Mouse (Mus musculus) myocyte (in vitro differentiated cells): Measurements from ENCODE around the gene Ppp6r3. TPM values are rescaled to one million over a fixed set of nuclear protein-coding genes. Genes with fewer than 3 reads are reported as not detected.

Source experiments
- H3K27me3 ChIP-seq: one replicate; pipeline ENCODE4 v1.6.1; 2011; ENCODE audit not compliant: control insufficient read depth, insufficient read depth, insufficient read length
- H3K36me3 ChIP-seq: one replicate; pipeline ENCODE4 v1.6.1; 2011; ENCODE audit not compliant: control insufficient read depth, insufficient read depth
- H3K4me2 ChIP-seq: one replicate; pipeline ENCODE4 v1.6.1; 2011; ENCODE audit warnings: low read depth, control low read depth
- H3K4me3 ChIP-seq: one replicate; pipeline ENCODE4 v1.5.1; 2011; ENCODE audit warnings: mild to moderate bottlenecking, control low read depth, moderate library complexity
- H3K79me2 ChIP-seq: one replicate; pipeline ENCODE4 v1.6.1; 2011; ENCODE audit not compliant: control insufficient read depth, insufficient read depth
- H3ac ChIP-seq: one replicate; pipeline ENCODE4 v1.6.1; 2011; ENCODE audit not compliant: control insufficient read depth, insufficient read length
- CEBPB ChIP-seq: IDR thresholded peaks from 2 replicates; pipeline ENCODE4 v1.6.1; 2011; ENCODE audit warnings: mild to moderate bottlenecking, moderate library complexity; ENCODE audit not compliant: poor library complexity, insufficient read depth, severe bottlenecking
- E2F4 ChIP-seq: IDR thresholded peaks from one replicate; pipeline ENCODE4 v1.6.1; 2011; ENCODE audit warnings: mild to moderate bottlenecking, control low read depth, moderate library complexity; ENCODE audit not compliant: insufficient read depth
- MAX ChIP-seq: IDR thresholded peaks from one replicate; pipeline ENCODE4 v1.6.1; 2011; ENCODE audit warnings: low read depth, mild to moderate bottlenecking, control low read depth
- MYOD1 ChIP-seq, 3 experiments: IDR thresholded peaks; one replicate each; pipeline ENCODE4 v1.6.1; 2011; ENCODE audit warnings: control low read depth in 2 of 3, low read depth in 2 of 3, mild to moderate bottlenecking in 2 of 3, moderate library complexity in 1 of 3; ENCODE audit not compliant: insufficient read length in 2 of 3, control insufficient read depth in 1 of 3
- MYOG ChIP-seq, 3 experiments: IDR thresholded peaks; one replicate each; pipeline ENCODE4 v1.6.1; 2011; ENCODE audit warnings: control low read depth in 2 of 3, low read depth in 2 of 3, mild to moderate bottlenecking in 2 of 3; ENCODE audit not compliant: insufficient read length in 2 of 3, control insufficient read depth in 1 of 3, insufficient read depth in 1 of 3
- POLR2A ChIP-seq: IDR thresholded peaks from one replicate; pipeline ENCODE4 v1.6.1; 2011; ENCODE audit warnings: low read depth, mild to moderate bottlenecking, control low read depth, moderate library complexity; ENCODE audit not compliant: insufficient read length
- POLR2AphosphoS2 ChIP-seq: IDR thresholded peaks from one replicate; pipeline ENCODE4 v1.6.1; 2011; ENCODE audit warnings: low read depth, control low read depth; ENCODE audit not compliant: insufficient read length
- REST ChIP-seq: IDR thresholded peaks from one replicate; pipeline ENCODE4 v1.6.1; 2011; ENCODE audit warnings: mild to moderate bottlenecking, control low read depth, moderate library complexity; ENCODE audit not compliant: insufficient read depth, insufficient read length
- SRF ChIP-seq: IDR thresholded peaks from one replicate; pipeline ENCODE4 v1.6.1; 2011; ENCODE audit warnings: low read depth; ENCODE audit not compliant: control insufficient read depth, insufficient read length
- TCF12 ChIP-seq: IDR thresholded peaks from one replicate; pipeline ENCODE4 v1.6.1; 2011; ENCODE audit warnings: mild to moderate bottlenecking, control low read depth; ENCODE audit not compliant: poor library complexity, insufficient read depth, severe bottlenecking
- TCF3 ChIP-seq: IDR thresholded peaks from one replicate; pipeline ENCODE4 v1.6.1; 2011; ENCODE audit warnings: low read depth, control low read depth; ENCODE audit not compliant: insufficient read length
- USF1 ChIP-seq: IDR thresholded peaks from one replicate; pipeline ENCODE4 v1.6.1; 2011; ENCODE audit warnings: low read depth, mild to moderate bottlenecking, control low read depth, moderate library complexity
- polyA plus RNA-seq: library from polyadenylated mRNA; unstranded; fragments of >200 nt; fragmentation: generic; extraction: Trizol; gene quantifications from one replicate; pipeline ENCODE4 v1.2.1, GENCODE M21; 2012; ENCODE audit warnings: missing spikeins

Gene Ppp6r3
- polyA plus RNA-seq, 1 experiment: 20.2 TPM

DNA sequence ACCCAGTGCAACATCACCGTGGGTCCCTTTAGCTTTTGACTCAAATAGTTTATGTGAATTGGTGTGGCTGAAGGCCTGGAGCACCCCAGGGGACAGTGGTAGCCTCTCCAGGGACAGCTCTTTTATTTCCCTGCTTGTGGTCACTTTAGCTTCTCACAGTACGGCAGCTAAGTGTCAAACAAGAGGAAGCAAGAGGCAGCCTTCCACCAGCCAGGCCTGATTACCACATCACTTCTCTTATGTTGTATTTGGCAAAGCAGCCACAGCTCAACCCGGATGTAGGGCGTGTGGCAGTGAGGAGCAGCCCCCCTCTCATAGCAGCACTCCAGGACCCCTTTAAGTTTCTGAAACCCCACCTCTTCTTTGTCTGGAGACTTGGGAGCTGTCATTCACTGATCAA, 152.6 kb downstream of the Ppp6r3 start:
- Histone ChIP-seq H3K79me2 (no peaks in the 10 kb centered on the region), H3K4me2 (no peak overlapping the region), H3ac (no peak overlapping the region), H3K4me3 (no peak overlapping the region), H3K36me3 (no peaks in the 10 kb centered on the region), H3K27me3 (no peaks in the 10 kb centered on the region)
- TF ChIP-seq REST: no peak
- TF ChIP-seq E2F4: no peak
- TF ChIP-seq CEBPB: no peak

DNA sequence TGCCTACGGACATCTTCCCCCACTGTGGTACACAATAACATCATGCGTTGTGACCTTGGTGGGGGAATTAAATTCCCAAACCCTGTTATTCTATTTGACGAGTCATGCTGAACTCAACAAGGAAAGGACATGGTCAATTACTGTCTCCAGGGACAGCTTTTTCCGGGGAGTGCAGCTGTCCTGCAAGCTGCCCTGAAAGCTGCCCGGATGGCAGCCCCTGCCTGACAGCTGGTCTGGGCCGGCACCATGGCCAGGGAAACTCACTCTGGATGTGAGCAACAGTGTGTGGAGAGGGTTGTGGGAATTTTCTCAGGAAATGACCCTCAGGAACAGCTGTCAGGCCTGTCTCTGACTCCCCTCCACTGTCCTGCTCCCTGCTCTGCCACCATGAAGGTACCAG, 153.1 kb downstream of the Ppp6r3 start:
- TF ChIP-seq USF1: no peak
- peak; percentile 94 for TF ChIP-seq TCF3
- peak; percentile 0 to 98 (median 91) for TF ChIP-seq MYOD1 (IDR thresholded peaks at IDR 0.05; ENCODE audit: control insufficient read depth in 1 of 3, insufficient read length in 2 of 3, low read depth in 2 of 3)
- peak; percentile 94 for TF ChIP-seq TCF12
- no peak for TF ChIP-seq REST
- TF ChIP-seq MYOG (IDR thresholded peaks at IDR 0.05; ENCODE audit: control insufficient read depth in 1 of 3, insufficient read depth in 1 of 3, insufficient read length in 2 of 3, low read depth in 2 of 3): peak; percentile 89 to 99 (median 97)

GRCm38 (mm10) chr19:3419251-3419650, 156.3 kb downstream of the Ppp6r3 start:
- no peak overlapping the region for H3K4me2 ChIP-seq
- H3K36me3 ChIP-seq: no peaks in the 10 kb centered on the region
- no peak overlapping the region for H3ac ChIP-seq
- TF ChIP-seq MYOG (IDR thresholded peaks at IDR 0.05; ENCODE audit: control insufficient read depth in 1 of 3, insufficient read depth in 1 of 3, insufficient read length in 2 of 3, low read depth in 2 of 3): peak in 2 of 3 experiments; percentile 82 to 92
- TF ChIP-seq USF1: no peak
- peak in 2 of 3 experiments; percentile 92 to 96 for TF ChIP-seq MYOD1 (IDR thresholded peaks at IDR 0.05; ENCODE audit: control insufficient read depth in 1 of 3, insufficient read length in 2 of 3, low read depth in 2 of 3)
- TF ChIP-seq TCF3: peak; percentile 68
- no peak for TF ChIP-seq TCF12
- no peaks in the 10 kb centered on the region for H3K27me3 ChIP-seq
- H3K4me3 ChIP-seq: no peak overlapping the region
- no peaks in the 10 kb centered on the region for H3K79me2 ChIP-seq

More for the DNA sequence above, 153.1 kb downstream of the Ppp6r3 start:
- no peaks in the 10 kb centered on the region for H3K27me3 ChIP-seq
- H3K36me3 ChIP-seq: no peaks in the 10 kb centered on the region
- H3K4me3 ChIP-seq: no peak overlapping the region
- no peak overlapping the region for H3ac ChIP-seq
- no peaks in the 10 kb centered on the region for H3K79me2 ChIP-seq
- no peak overlapping the region for H3K4me2 ChIP-seq

GRCm38 (mm10) chr19:3414268-3414733, 161.2 kb downstream of the Ppp6r3 start, which contains the start of gene Gal:
Gene Gal (minus strand): TSS chr19:3414544.
- H3K36me3 ChIP-seq: no peaks in the 10 kb centered on the region
- H3K4me3 ChIP-seq: no peak within 1 kb of the TSS
- no peaks in the 10 kb centered on the region for H3K79me2 ChIP-seq
- no peak within 1 kb of the TSS for H3ac ChIP-seq
- H3K4me2 ChIP-seq: no peak within 1 kb of the TSS
- H3K27me3 ChIP-seq: no peaks in the 10 kb centered on the region
- TF ChIP-seq USF1: no peak
- no peak for TF ChIP-seq MAX
- no peak for TF ChIP-seq MYOG (IDR thresholded peaks at IDR 0.05; ENCODE audit: control insufficient read depth in 1 of 3, insufficient read depth in 1 of 3, insufficient read length in 2 of 3, low read depth in 2 of 3)
- TF ChIP-seq POLR2A: no peak
- no peak for TF ChIP-seq E2F4
- TF ChIP-seq REST: no peak
- no peak for TF ChIP-seq MYOD1 (IDR thresholded peaks at IDR 0.05; ENCODE audit: control insufficient read depth in 1 of 3, insufficient read length in 2 of 3, low read depth in 2 of 3)
- TF ChIP-seq CEBPB: no peak
- TF ChIP-seq TCF3: no peak
- TF ChIP-seq SRF: no peak
- TF ChIP-seq POLR2AphosphoS2: no peak
- TF ChIP-seq TCF12: no peak

DNA sequence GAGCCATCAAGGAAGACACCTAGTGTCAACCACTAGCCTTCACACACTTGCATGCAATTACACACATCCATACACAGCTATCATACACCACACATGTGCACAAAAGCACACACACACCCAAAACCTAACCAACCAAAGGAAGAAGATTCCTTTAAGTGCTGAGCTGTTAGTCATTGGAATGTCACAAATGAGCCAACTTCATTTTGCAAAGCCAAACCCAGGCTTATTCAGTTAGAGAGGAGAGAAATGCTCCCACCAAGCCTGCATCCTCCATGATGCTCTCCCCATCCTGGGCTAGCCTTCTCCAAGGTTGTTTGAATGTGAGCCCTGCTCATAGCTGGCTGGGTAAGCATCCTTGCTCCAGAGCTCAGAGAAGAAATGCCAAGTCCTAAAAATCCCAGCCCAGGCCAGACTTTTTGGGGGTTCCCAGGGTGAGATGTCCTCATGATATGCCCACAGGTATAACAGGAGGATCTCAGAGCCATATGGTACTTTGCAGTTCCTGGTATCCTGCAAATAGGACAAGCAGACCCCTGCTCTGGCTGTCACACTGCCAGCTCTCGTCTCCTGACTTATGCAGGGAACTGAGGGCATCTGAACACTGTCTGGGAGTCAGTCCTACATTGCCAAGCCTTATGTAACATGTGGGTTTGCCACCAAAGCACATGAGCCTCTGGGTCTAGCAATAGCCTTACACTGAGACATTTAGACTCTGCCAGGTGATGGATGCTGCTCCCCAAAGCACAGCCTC, 169.8 kb downstream of the Ppp6r3 start:
- H3K4me2 ChIP-seq: no peak overlapping the region
- H3K79me2 ChIP-seq: no peaks in the 10 kb centered on the region

More for the DNA sequence above, 169.8 kb downstream of the Ppp6r3 start:
- H3K27me3 ChIP-seq: no peaks in the 10 kb centered on the region
- no peak overlapping the region for H3K4me3 ChIP-seq
- H3K36me3 ChIP-seq: no peaks in the 10 kb centered on the region
- no peak for TF ChIP-seq USF1
- TF ChIP-seq POLR2A: no peak
- no peak for TF ChIP-seq E2F4
- TF ChIP-seq CEBPB: no peak
- no peak for TF ChIP-seq MYOD1 (IDR thresholded peaks at IDR 0.05; ENCODE audit: control insufficient read depth in 1 of 3, insufficient read length in 2 of 3, low read depth in 2 of 3)
- no peak for TF ChIP-seq MAX
- TF ChIP-seq SRF: no peak
- no peak overlapping the region for H3ac ChIP-seq

Other genes starting within 250 kb of the Ppp6r3 start
- 0.19 TPM for gene Tesmin, start 186.9 kb downstream of the Ppp6r3 start, polyA plus RNA-seq
- not detected for gene Gal, start 161.2 kb downstream of the Ppp6r3 start, polyA plus RNA-seq
- gene Lrp5, start 110.8 kb upstream of the Ppp6r3 start, polyA plus RNA-seq: 42.5 TPM
- 51.1 TPM for gene 1810055G02Rik, start 132.5 kb upstream of the Ppp6r3 start, polyA plus RNA-seq
- 8.0 TPM for gene Kmt5b, start 191.7 kb upstream of the Ppp6r3 start, polyA plus RNA-seq